Mouse (Mus musculus): Measurements from ENCODE around the gene Pop5.

Gene Pop5

DNA sequence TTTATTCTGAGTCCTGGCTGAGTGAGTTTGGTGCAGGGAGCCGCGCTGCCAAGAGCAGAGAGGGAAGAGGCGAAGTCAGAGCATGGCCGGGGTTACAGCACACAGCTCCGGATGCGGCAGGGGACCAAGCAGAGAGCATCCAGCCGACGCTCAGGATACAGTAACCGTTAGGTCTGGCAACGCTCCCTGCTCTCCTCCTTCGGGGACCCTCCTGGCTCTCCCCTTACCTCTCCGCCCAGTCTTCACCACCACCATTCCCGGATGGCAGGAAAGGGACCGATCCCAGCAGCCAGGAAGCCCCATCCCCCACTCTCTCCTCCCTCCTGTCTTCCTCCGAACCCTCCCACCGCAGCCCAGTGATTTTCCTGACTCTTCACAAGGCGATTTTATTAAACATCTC is 20.8 kb upstream of the Pop5 start:
- DNase-seq (ENCODE audit: low read depth, low spot score) = no peak

DNA sequence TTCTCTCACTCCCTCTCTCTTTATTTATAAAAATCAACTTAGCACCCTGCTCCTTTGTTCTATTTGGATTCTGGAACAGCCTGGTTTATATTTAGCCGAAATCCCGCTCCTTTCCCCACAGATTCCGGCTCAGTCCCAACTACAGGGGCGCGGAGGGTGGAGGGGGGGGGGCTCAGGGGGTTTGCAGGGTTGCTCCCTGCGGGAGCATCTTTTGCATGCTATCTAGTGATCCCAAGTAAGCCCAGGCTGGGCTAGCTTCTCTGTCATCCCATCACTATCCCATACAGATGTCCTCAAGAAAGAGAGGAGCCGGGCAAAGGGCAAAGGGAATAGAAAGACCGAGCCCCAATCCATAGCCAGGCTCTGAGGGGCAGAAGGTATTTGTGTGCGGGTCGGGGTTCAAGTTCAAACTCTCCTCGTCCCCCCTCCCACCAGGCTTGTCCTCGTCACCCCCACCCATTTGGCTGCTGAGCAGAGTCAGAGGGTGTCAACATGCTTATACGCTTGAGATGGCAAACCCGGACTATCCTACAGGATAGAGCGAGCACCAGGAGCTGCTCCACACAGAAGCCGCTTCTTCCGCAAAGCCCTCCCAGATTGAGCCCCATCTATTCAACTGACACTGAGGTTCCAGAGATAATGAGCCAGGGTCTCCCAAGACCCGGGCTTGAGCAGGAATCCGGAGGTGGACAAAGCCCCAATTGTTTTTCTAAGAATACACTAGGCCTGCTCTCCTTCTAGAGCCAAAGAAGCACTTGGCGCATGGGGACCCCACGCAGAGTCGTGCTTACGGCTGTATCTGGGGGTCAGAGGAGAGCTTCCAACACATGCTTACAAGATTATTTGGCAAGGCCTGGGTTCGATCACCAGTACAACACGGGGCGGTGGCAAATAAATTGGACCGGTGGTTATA is 20.1 kb upstream of the Pop5 start:
- no peak for DNase-seq (ENCODE audit: low read depth, low spot score)

DNA sequence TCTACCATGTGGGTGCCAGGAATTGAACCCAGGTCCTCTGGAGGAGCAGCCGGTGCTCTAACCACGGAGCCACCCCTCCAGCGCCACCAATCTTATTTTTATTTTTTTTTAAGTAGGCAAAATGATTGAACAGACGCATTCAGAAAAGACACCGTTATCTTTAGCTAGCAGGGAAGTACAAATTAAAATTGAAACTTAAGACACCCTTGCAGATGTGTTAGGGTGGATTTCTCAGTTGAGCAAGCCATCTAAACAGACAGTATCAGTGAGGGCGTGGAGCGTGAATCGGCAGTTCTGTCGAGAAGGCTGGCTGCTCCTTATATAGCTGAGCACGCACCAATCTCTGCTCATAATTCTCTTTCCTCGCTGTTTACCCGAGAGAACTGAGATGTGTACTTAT is 17.6 kb upstream of the Pop5 start:
- no peak for DNase-seq (ENCODE audit: low read depth, low spot score)

- no peak for DNase-seq (ENCODE audit: low read depth, low spot score)
Measured at GRCm38 (mm10) chr5:115220931-115221640, 14.6 kb upstream of the Pop5 start.

- DNase-seq (ENCODE audit: low read depth, low spot score) = no peak
Measured at GRCm38 (mm10) chr5:115222485-115222884, 13.2 kb upstream of the Pop5 start.

DNA sequence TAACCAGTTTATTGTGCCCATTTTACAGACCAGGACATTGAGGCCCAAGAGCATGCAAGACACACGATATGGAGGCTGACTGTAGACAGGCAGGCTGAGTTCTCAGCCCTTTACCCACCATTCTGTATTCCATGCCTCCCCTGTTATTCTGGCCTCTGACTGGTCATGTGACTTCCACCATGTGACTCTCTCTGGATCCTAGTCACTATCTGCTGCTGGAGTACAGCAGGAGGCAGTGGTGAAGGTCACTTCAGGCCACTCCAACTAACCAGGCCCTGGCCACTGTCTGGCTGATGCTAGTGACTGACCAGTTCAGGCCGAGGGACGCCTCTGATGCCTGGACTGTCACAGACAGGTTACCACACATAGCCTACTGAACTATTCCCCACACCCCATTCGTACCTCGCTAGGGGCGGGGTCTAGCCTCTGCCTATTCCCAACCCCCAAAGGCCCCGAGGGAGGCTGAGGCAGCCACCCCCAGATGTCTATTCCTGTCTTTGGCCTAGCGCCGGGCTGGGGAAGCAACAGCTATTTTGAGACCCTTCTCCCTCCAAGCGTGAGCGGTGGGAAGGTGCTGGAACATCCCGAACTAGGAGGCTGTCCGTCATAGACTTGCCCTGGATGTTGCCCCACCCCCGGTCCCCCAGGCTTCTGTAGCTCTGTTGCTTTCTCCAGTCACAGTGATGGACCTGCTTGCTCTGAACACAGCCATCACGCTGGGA is 4.6 kb upstream of the Pop5 start:
- DNase-seq (ENCODE audit: low read depth, low spot score) = no peak

DNA sequence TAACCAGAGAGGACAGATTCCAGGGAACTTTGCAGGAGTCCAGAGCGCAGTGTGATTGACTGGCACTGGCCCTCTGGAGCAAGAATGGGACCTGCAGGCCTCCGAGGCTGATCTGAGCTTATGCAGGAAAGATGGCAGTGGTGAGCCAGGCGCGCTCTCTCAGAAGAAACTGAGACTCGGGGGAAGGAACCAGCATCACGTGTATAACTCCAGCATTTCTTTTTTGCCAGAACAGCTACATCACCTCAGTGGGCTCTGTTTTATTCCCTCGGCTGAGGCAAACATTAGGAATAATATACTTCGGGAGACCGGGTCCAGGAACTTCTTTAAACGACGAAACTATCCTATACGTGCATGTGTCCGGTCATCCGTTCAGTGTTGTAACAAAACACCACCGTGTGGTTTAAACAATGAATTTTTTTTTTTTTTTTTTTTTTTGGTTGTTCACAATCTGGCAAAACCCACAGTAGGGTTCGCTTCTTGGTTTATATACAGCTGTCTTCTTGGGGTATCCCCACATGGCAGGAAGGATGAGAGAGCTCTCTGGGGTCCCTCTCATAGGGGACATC is 4.0 kb upstream of the Pop5 start:
- no peak for DNase-seq (ENCODE audit: low read depth, low spot score)

DNA sequence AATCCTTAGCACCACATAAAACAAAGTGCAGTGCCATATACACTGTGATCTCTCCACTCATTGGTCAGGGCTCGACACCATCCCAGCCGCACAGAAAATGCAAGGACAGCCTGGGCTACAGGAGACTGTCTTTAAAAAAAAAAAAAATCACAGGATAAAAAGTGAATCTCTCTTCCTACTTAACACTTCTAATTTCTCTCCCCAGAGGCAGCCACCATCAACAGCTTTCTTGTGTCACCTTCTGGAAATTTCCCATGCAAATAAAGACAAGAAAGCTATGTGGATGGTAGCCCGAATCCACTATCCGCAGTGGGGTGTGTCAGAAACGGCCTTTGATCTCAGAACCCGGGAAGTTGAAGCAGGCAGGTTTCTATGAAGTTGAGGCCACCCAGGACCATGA is 3.1 kb upstream of the Pop5 start:
- no peak for DNase-seq (ENCODE audit: low read depth, low spot score)

- DNase-seq (ENCODE audit: low read depth, low spot score) = no peak
Measured at GRCm38 (mm10) chr5:115233031-115233780, 2.4 kb upstream of the Pop5 start.

GRCm38 (mm10) chr5:115234519-115234918 is 1.1 kb upstream of the Pop5 start:
- DNase-seq (ENCODE audit: low read depth, low spot score) = no peak

DNA sequence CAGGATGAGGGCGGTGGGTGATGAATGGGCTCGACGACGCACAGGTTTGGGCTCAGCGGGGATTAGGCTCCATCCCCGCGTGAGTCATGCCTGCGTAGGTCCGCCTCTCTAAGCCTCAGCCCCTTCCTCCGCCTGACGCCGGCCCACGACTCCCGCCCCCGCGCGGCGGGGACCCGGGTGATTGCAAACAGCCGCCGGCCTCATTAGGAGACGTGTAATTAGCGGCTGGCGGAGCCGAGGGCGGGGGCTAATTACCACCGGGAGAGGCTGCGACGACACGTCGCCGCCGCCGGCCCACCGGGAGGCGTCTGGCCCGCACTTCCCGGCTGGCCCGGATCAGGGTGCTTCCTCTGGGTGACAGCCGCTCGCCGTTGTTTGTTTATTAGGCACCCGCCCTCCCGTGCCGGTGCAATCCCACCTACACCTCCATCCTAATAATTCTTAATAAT is 289 bp upstream of the Pop5 start:
- no peak for DNase-seq (ENCODE audit: low read depth, low spot score)

DNA sequence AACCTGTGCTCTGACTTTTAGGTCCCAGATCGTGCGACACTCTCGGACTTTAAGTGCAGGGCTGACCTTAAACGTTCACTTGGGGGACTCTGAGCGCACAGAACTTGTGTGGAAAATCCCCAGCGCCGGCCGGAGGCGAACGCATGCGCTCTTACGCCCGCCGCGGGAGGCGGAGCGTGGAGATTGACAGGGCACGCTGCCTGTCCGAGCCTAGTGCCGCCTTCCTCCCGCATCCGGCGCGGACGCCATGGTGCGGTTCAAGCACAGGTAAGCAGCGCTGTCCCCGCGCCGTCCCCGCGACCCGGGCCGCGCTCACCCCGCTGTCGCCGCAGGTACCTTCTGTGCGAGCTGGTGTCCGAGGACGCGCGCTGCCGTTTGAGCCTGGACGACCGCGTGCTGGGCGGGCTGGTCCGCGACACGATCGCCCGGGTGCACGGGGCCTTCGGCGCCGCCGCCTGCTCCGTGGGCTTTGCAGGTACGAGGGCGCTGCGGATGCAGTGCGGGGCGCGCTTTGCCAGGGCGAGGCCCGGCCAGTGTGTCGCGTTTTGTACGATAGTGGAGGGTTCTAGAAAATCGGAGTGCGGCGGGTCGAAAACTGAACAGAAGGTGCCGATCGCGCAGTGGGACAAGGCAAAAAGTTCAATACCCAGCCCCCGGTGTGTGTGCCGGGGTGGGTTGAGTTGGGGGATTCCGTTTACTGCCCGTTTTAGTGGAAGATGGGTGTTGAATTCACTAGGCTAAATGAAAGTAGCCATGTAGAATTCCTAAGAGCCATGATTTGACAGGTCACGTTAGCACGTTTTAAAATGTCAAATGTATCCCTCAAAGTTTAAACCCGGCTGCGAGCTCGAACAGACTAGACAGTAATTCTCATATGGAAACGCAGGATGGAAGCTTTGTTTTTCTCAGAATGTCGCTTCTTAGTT is 2.4 kb downstream of the Pop5 start:
- DNase-seq (ENCODE audit: low read depth, low spot score) = peak; percentile 89

- DNase-seq (ENCODE audit: low read depth, low spot score) = no peak
Measured at GRCm38 (mm10) chr5:115238729-115239195, 3.1 kb downstream of the Pop5 start.

- no peak for DNase-seq (ENCODE audit: low read depth, low spot score)
Measured at GRCm38 (mm10) chr5:115240191-115240590, 4.6 kb downstream of the Pop5 start.

GRCm38 (mm10) chr5:115255472-115255871 is 19.8 kb downstream of the Pop5 start:
- no peak for DNase-seq (ENCODE audit: low read depth, low spot score)

DNA sequence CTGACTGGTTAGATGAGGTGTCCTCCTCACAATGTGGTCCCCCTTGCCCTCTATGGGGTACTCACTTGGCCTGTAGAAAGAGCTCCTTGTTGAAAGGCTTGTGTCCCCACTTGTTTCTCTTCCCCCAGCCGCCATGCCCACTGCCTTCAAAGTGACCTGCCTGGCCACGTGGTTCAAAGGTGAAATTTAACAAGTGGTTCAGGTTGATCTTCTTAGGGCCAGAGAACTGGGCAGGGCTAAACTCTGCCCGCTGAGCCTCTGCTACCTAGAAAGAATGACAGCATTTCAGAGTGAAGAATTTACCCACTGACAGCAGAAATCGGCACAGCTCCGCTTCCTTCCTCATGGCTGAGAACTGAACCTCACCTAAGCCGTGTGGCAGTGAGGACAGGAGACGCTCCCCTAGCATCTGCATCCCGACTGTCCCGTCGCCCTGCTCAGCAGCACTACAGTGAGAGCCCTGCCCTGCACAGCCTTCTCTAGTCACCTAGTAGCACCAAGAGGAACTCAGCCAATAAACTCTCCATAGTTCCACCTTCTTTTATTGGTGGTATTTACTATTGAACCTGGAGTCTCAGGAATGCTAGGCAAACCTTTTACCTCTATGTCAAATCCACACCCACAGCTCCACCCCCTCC is 21.4 kb downstream of the Pop5 start:
- no peak for DNase-seq (ENCODE audit: low read depth, low spot score)

DNA sequence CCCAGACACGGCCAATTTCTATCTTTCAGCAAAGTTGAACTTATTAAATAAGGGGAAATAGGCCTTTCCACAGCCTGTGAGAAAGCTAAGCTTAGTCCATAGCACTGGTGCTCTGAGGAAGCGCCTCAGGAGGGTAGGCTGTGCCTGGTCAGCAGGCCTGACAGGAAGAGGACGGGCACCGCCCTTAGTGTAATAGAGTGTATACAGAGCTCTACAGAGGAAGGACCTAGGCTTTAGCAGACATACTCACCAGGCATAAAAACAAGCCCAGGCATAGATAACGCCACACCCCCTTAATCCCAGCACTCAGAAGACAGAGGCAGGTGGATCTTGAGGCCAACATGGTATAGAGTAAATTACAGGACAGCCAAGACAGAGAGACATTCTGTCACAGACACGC is 24.7 kb downstream of the Pop5 start:
- DNase-seq (ENCODE audit: low read depth, low spot score) = no peak

DNA sequence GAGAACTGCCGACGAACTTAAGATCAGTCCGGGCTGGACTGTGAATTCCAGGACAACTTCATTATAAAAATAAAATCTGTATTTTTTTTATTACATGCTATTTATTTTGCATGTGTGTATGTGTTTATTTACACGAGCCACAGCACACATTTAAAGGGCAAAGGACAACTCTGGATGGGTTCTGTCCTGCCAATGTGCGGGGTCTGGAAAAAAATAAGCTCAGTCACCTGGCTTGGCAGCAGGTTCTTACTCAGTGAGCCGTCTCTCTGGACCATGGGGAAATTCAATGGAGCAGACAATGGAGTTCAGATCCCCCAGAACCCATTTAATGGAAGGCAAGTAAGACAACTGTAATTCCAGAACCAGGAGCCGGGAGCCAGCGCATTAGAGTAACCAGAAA is 25.5 kb downstream of the Pop5 start:
- DNase-seq (ENCODE audit: low read depth, low spot score) = no peak

- no peak for DNase-seq (ENCODE audit: low read depth, low spot score)
Measured at GRCm38 (mm10) chr5:115261880-115262279, 26.2 kb downstream of the Pop5 start.

All from skeletal muscle tissue, adult 2 months (tissue).